Mouse (Mus musculus) testis, adult 2 months (tissue): ENCODE results near the gene Olfr1043. TPM values are rescaled to one million over a fixed set of nuclear protein-coding genes. Genes with fewer than 3 reads are reported as not detected.

ENCODE experiments used
- H3K27ac ChIP-seq: fragments of 200-500 bp; 2 replicates; pipeline ENCODE4 v1.5.1; 2012; ENCODE audit warnings: low read depth, low read length; ENCODE audit not compliant: control insufficient read depth, insufficient read depth
- H3K27me3 ChIP-seq: fragments of 200-500 bp; 2 replicates; pipeline ENCODE4 v1.6.1; 2012; ENCODE audit warnings: mild to moderate bottlenecking, low read length, moderate library complexity; ENCODE audit not compliant: control insufficient read depth, insufficient read depth
- H3K36me3 ChIP-seq: fragments of 200-500 bp; 2 replicates; pipeline ENCODE4 v1.6.1; 2012; ENCODE audit warnings: mild to moderate bottlenecking, low read length; ENCODE audit not compliant: control insufficient read depth, insufficient read depth
- H3K4me1 ChIP-seq: fragments of 200-500 bp; 2 replicates; pipeline ENCODE4 v1.6.1; 2012; ENCODE audit warnings: low read length; ENCODE audit not compliant: control insufficient read depth, insufficient read depth
- H3K4me3 ChIP-seq: fragments of 200-500 bp; 2 replicates; pipeline ENCODE4 v1.5.1; 2012; ENCODE audit warnings: low read depth, mild to moderate bottlenecking, low read length, moderate library complexity, mixed read lengths; ENCODE audit not compliant: control insufficient read depth
- CTCF ChIP-seq: fragments of 200-500 bp; IDR thresholded peaks from 2 replicates; pipeline ENCODE4 v1.5.1; 2012; ENCODE audit warnings: low read depth, mild to moderate bottlenecking, inconsistent platforms, low read length, moderate library complexity; ENCODE audit not compliant: control insufficient read depth, insufficient read depth, insufficient replicate concordance
- POLR2A ChIP-seq: fragments of 200-500 bp; IDR thresholded peaks from 2 replicates; pipeline ENCODE4 v1.6.1; 2012; ENCODE audit warnings: low read depth, mild to moderate bottlenecking, inconsistent platforms, low read length, moderate library complexity; ENCODE audit not compliant: control insufficient read depth
- polyA plus RNA-seq: library from polyadenylated mRNA; depleted of rRNA; stranded (reverse); fragments of >200 nt; gene quantifications from 2 replicates; pipeline ENCODE4 v1.2.3, GENCODE M21; 2012; rRNA removed

Gene Olfr1043
- polyA plus RNA-seq, 1 experiment = not detected

DNA sequence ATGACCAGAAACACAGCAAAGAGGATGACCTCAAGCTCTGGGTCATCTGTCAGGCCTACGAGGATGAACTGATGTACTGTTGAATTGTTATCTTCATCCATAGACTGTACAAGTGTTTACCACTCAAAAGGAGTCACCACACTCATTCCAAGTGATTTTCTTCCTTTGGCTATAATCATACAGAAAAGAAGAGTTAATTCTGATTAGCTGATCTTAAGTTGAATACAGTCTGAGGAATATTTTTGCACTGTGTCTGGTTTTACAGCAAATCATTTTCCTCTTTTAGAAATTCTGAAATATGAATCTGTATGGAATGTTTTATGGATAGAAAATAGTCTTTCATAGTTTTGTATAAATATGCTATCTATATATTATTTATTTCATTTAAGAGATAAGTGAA lies 20.7 kb downstream of the Olfr1043 start, which contains the start of gene Olfr1040:
Gene Olfr1040 (minus strand): TSS at position 101 of the 400 bp plus-strand sequence.
- H3K4me1 ChIP-seq = no peaks in the 10 kb centered on the region
- H3K4me3 ChIP-seq = no peak within 1 kb of the TSS
- H3K36me3 ChIP-seq = no peaks in the 10 kb centered on the region
- H3K27me3 ChIP-seq = no peaks in the 10 kb centered on the region
- no peak within 1 kb of the TSS for H3K27ac ChIP-seq
- TF ChIP-seq CTCF (no peak), POLR2A (no peak)

DNA sequence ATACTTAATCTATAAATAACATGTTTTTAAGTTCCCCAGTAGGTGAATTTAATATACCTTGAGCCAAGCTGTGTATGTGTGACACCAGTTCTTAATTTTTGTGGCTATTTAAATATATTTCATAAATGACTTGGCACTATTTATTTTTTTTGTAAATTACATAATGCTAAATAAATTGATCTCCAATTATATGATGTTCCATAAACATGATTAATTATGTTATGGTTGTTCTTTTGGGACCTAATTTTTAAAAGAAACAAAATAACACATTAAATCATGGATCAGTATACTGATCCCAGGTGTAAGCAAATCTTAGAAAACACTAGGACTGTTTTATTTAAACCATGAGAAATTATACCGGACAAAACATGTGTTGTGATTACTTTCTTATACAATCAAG lies 31.5 kb downstream of the Olfr1043 start, which contains the start of gene Olfr1039:
Gene Olfr1039 (minus strand): TSS at position 101 of the 400 bp plus-strand sequence.
- H3K4me1 ChIP-seq = no peaks in the 10 kb centered on the region
- H3K27ac ChIP-seq = no peak within 1 kb of the TSS
- TF ChIP-seq CTCF (no peak), POLR2A (no peak)
- no peak within 1 kb of the TSS for H3K4me3 ChIP-seq
- no peaks in the 10 kb centered on the region for H3K36me3 ChIP-seq
- H3K27me3 ChIP-seq = no peaks in the 10 kb centered on the region

Other genes with a start within 250 kb of the Olfr1043 start
- gene Olfr1026, start 246.0 kb downstream of the Olfr1043 start, polyA plus RNA-seq = not detected in 2 replicates
- gene Olfr1028, start 217.1 kb downstream of the Olfr1043 start, polyA plus RNA-seq = not detected in 2 replicates
- 0.02 and 0.31 TPM in 2 replicates for gene Olfr1029, start 193.6 kb downstream of the Olfr1043 start, polyA plus RNA-seq
- gene Olfr1030, start 188.2 kb downstream of the Olfr1043 start, polyA plus RNA-seq = not detected in 2 replicates
- gene Olfr1031, start 177.2 kb downstream of the Olfr1043 start, polyA plus RNA-seq = not detected in 2 replicates
- not detected in 2 replicates for gene Olfr1032, start 162.0 kb downstream of the Olfr1043 start, polyA plus RNA-seq
- gene Olfr1033, start 146.9 kb downstream of the Olfr1043 start, polyA plus RNA-seq = 0.35 and 1.1 TPM in 2 replicates
- gene Olfr1034, start 121.7 kb downstream of the Olfr1043 start, polyA plus RNA-seq = not detected in 2 replicates
- gene Olfr1036, start 93.5 kb downstream of the Olfr1043 start, polyA plus RNA-seq = not detected in 2 replicates
- not detected in 2 replicates for gene Olfr1037, start 80.1 kb downstream of the Olfr1043 start, polyA plus RNA-seq
- gene Olfr1039, start 31.6 kb downstream of the Olfr1043 start, polyA plus RNA-seq = not detected in 2 replicates
- gene Olfr1040, start 20.8 kb downstream of the Olfr1043 start, polyA plus RNA-seq = not detected in 2 replicates
- gene Olfr1042, start 5.7 kb downstream of the Olfr1043 start, polyA plus RNA-seq = not detected in 2 replicates
- gene Olfr1044, start 10.3 kb upstream of the Olfr1043 start, polyA plus RNA-seq = not detected in 2 replicates
- gene Olfr52, start 18.2 kb upstream of the Olfr1043 start, polyA plus RNA-seq = not detected in 2 replicates
- not detected in 2 replicates for gene Olfr1045, start 35.5 kb upstream of the Olfr1043 start, polyA plus RNA-seq
- gene Olfr1046, start 51.8 kb upstream of the Olfr1043 start, polyA plus RNA-seq = not detected in 2 replicates
- not detected in 2 replicates for gene Olfr1047, start 63.9 kb upstream of the Olfr1043 start, polyA plus RNA-seq
- gene Olfr1048, start 72.8 kb upstream of the Olfr1043 start, polyA plus RNA-seq = not detected in 2 replicates
- not detected in 2 replicates for gene Olfr1049, start 90.8 kb upstream of the Olfr1043 start, polyA plus RNA-seq
- gene Olfr1051, start 111.6 kb upstream of the Olfr1043 start, polyA plus RNA-seq = not detected in 2 replicates
- gene Olfr1052, start 124.9 kb upstream of the Olfr1043 start, polyA plus RNA-seq = not detected in 2 replicates
- not detected in 2 replicates for gene Olfr1053, start 147.8 kb upstream of the Olfr1043 start, polyA plus RNA-seq
- gene Olfr1054, start 167.9 kb upstream of the Olfr1043 start, polyA plus RNA-seq = not detected in 2 replicates
- not detected in 2 replicates for gene Olfr1055, start 182.8 kb upstream of the Olfr1043 start, polyA plus RNA-seq
- not detected in 2 replicates for gene Olfr1056, start 194.9 kb upstream of the Olfr1043 start, polyA plus RNA-seq
- not detected in 2 replicates for gene Olfr1057, start 210.9 kb upstream of the Olfr1043 start, polyA plus RNA-seq
- not detected in 2 replicates for gene Olfr1058, start 221.0 kb upstream of the Olfr1043 start, polyA plus RNA-seq
- not detected in 2 replicates for gene Olfr1061, start 246.5 kb upstream of the Olfr1043 start, polyA plus RNA-seq